Mouse (Mus musculus): ENCODE data around the gene Gm21970. TPM values are rescaled to one million over a fixed set of nuclear protein-coding genes. Genes with fewer than 3 reads are reported as not detected.
A peak's percentile ranks its signal among the peaks of the same experiment; 100 is the strongest.

Gene Gm21970
- polyA plus RNA-seq, 1 experiment from 2014 or later = not detected

- H3K36me3 ChIP-seq (ENCODE audit: insufficient read depth, low read length) = peaks cover 25% of the 10 kb centered on the region
- no peak for ATAC-seq (ENCODE audit: low FRiP score, low TSS enrichment)
These were observed 5.5 kb downstream of the Gm21970 start for GRCm38 (mm10) chr16:91396844-91397537.

GRCm38 (mm10) chr16:91398030-91398429, 6.5 kb downstream of the Gm21970 start:
- no peaks in the 10 kb centered on the region for H3K9me3 ChIP-seq (ENCODE audit: low read length)
- H3K4me3 ChIP-seq (ENCODE audit: low read length) = no peak overlapping the region
- no peak for ATAC-seq (ENCODE audit: low FRiP score, low TSS enrichment)
- H3K9ac ChIP-seq (replicated peaks; ENCODE audit: low read length) = no peak overlapping the region
- H3K4me1 ChIP-seq (ENCODE audit: insufficient read depth, low read length) = no peaks in the 10 kb centered on the region
- H3K27me3 ChIP-seq (ENCODE audit: insufficient read depth, low read length) = no peaks in the 10 kb centered on the region
- 73% methylated on average over 12 of the region's 12 CpGs for WGBS
- no peak overlapping the region for H3K4me2 ChIP-seq (replicated peaks; ENCODE audit: low read depth, low read length)
- H3K36me3 ChIP-seq (ENCODE audit: insufficient read depth, low read length) = peaks cover 18% of the 10 kb centered on the region
- no peak overlapping the region for H3K27ac ChIP-seq (ENCODE audit: low read length)

More at GRCm38 (mm10) chr16:91396844-91397537, 5.5 kb downstream of the Gm21970 start:
- Histone ChIP-seq H3K27ac (ENCODE audit: low read length) (no peak overlapping the region), H3K4me2 (replicated peaks; ENCODE audit: low read depth, low read length) (no peak overlapping the region), H3K9ac (replicated peaks; ENCODE audit: low read length) (no peak overlapping the region), H3K9me3 (ENCODE audit: low read length) (no peaks in the 10 kb centered on the region), H3K4me1 (ENCODE audit: insufficient read depth, low read length) (no peaks in the 10 kb centered on the region), H3K27me3 (ENCODE audit: insufficient read depth, low read length) (no peaks in the 10 kb centered on the region), H3K4me3 (ENCODE audit: low read length) (no peak overlapping the region)
- 72% methylated on average over 10 of the region's 10 CpGs for WGBS

- H3K4me1 ChIP-seq (ENCODE audit: insufficient read depth, low read length) = no peaks in the 10 kb centered on the region
- no peak for ATAC-seq (ENCODE audit: low FRiP score, low TSS enrichment)
- no peaks in the 10 kb centered on the region for H3K9me3 ChIP-seq (ENCODE audit: low read length)
- H3K36me3 ChIP-seq (ENCODE audit: insufficient read depth, low read length) = peaks cover 17% of the 10 kb centered on the region; the same call in 1 of the 2 replicates
- 95% methylated on average over 7 of the region's 7 CpGs for WGBS
- no peaks in the 10 kb centered on the region for H3K27me3 ChIP-seq (ENCODE audit: insufficient read depth, low read length)
- no peak overlapping the region for H3K4me3 ChIP-seq (ENCODE audit: low read length)
- no peak overlapping the region for H3K4me2 ChIP-seq (replicated peaks; ENCODE audit: low read depth, low read length)
- no peak overlapping the region for H3K9ac ChIP-seq (replicated peaks; ENCODE audit: low read length)
- no peak overlapping the region for H3K27ac ChIP-seq (ENCODE audit: low read length)
These were observed 7.4 kb downstream of the Gm21970 start for GRCm38 (mm10) chr16:91398944-91399343.

GRCm38 (mm10) chr16:91401569-91402165, 10.1 kb downstream of the Gm21970 start:
- Histone ChIP-seq H3K4me1 (ENCODE audit: insufficient read depth, low read length) (peaks cover 15% of the 10 kb centered on the region), H3K36me3 (ENCODE audit: insufficient read depth, low read length) (peaks cover 3% of the 10 kb centered on the region; the same call in 1 of the 2 replicates), H3K4me3 (ENCODE audit: low read length) (no peak overlapping the region), H3K27ac (ENCODE audit: low read length) (no peak overlapping the region), H3K9me3 (ENCODE audit: low read length) (no peaks in the 10 kb centered on the region), H3K4me2 (replicated peaks; ENCODE audit: low read depth, low read length) (no peak overlapping the region), H3K27me3 (ENCODE audit: insufficient read depth, low read length) (no peaks in the 10 kb centered on the region), H3K9ac (replicated peaks; ENCODE audit: low read length) (no peak overlapping the region)
- no peak for ATAC-seq (ENCODE audit: low FRiP score, low TSS enrichment)
- 71% methylated on average over 6 of the region's 6 CpGs for WGBS

- no peaks in the 10 kb centered on the region for H3K27me3 ChIP-seq (ENCODE audit: insufficient read depth, low read length)
- peaks cover 3% of the 10 kb centered on the region; the same call in 1 of the 2 replicates for H3K36me3 ChIP-seq (ENCODE audit: insufficient read depth, low read length)
- H3K4me2 ChIP-seq (replicated peaks; ENCODE audit: low read depth, low read length) = no peak overlapping the region
- H3K4me1 ChIP-seq (ENCODE audit: insufficient read depth, low read length) = peaks cover 27% of the 10 kb centered on the region
- WGBS = 78% methylated on average over 9 of the region's 9 CpGs
- no peaks in the 10 kb centered on the region for H3K9me3 ChIP-seq (ENCODE audit: low read length)
- no peak for ATAC-seq (ENCODE audit: low FRiP score, low TSS enrichment)
- H3K4me3 ChIP-seq (ENCODE audit: low read length) = no peak overlapping the region
- no peak overlapping the region for H3K27ac ChIP-seq (ENCODE audit: low read length)
- no peak overlapping the region for H3K9ac ChIP-seq (replicated peaks; ENCODE audit: low read length)
These were observed 12.3 kb downstream of the Gm21970 start for GRCm38 (mm10) chr16:91403784-91404183.

GRCm38 (mm10) chr16:91404187-91404586, 12.7 kb downstream of the Gm21970 start:
- Histone ChIP-seq H3K27ac (ENCODE audit: low read length) (no peak overlapping the region), H3K36me3 (ENCODE audit: insufficient read depth, low read length) (peaks cover 3% of the 10 kb centered on the region; the same call in 1 of the 2 replicates), H3K9ac (replicated peaks; ENCODE audit: low read length) (no peak overlapping the region)

GRCm38 (mm10) chr16:91404828-91405577, 13.5 kb downstream of the Gm21970 start:
- no peak for ATAC-seq (ENCODE audit: low FRiP score, low TSS enrichment)
- no peak overlapping the region; the same call in 1 of the 2 replicates for H3K9ac ChIP-seq (replicated peaks; ENCODE audit: low read length)
- H3K27ac ChIP-seq (ENCODE audit: low read length) = peak overlapping the region; percentile 7; the same call in 1 of the 2 replicates
- H3K9me3 ChIP-seq (ENCODE audit: low read length) = no peaks in the 10 kb centered on the region
- WGBS = 72% methylated on average over 10 of the region's 10 CpGs
- peaks cover 3% of the 10 kb centered on the region; the same call in 1 of the 2 replicates for H3K36me3 ChIP-seq (ENCODE audit: insufficient read depth, low read length)
- H3K4me1 ChIP-seq (ENCODE audit: insufficient read depth, low read length) = peaks cover 27% of the 10 kb centered on the region
- no peak overlapping the region; the same call in 1 of the 2 replicates for H3K4me2 ChIP-seq (replicated peaks; ENCODE audit: low read depth, low read length)
- H3K4me3 ChIP-seq (ENCODE audit: low read length) = no peak overlapping the region
- no peaks in the 10 kb centered on the region for H3K27me3 ChIP-seq (ENCODE audit: insufficient read depth, low read length)

More at GRCm38 (mm10) chr16:91404187-91404586, 12.7 kb downstream of the Gm21970 start:
- 85% methylated on average over 8 of the region's 8 CpGs for WGBS
- no peak overlapping the region for H3K4me3 ChIP-seq (ENCODE audit: low read length)
- peaks cover 27% of the 10 kb centered on the region for H3K4me1 ChIP-seq (ENCODE audit: insufficient read depth, low read length)
- no peaks in the 10 kb centered on the region for H3K9me3 ChIP-seq (ENCODE audit: low read length)
- no peaks in the 10 kb centered on the region for H3K27me3 ChIP-seq (ENCODE audit: insufficient read depth, low read length)
- no peak overlapping the region for H3K4me2 ChIP-seq (replicated peaks; ENCODE audit: low read depth, low read length)
- ATAC-seq (ENCODE audit: low FRiP score, low TSS enrichment) = no peak

- peak; percentile 90 for ATAC-seq (ENCODE audit: low FRiP score, low TSS enrichment)
- WGBS = 5% methylated on average over 51 of the region's 51 CpGs
- Histone ChIP-seq H3K27ac (ENCODE audit: low read length) (peak within 1 kb of the TSS; percentile 87), H3K27me3 (ENCODE audit: insufficient read depth, low read length) (no peaks in the 10 kb centered on the region), H3K4me3 (ENCODE audit: low read length) (peak within 1 kb of the TSS; percentile 77), H3K36me3 (ENCODE audit: insufficient read depth, low read length) (peaks cover 3% of the 10 kb centered on the region; the same call in 1 of the 2 replicates), H3K9ac (replicated peaks; ENCODE audit: low read length) (peak within 1 kb of the TSS; percentile 91), H3K4me1 (ENCODE audit: insufficient read depth, low read length) (peaks cover 35% of the 10 kb centered on the region), H3K4me2 (replicated peaks; ENCODE audit: low read depth, low read length) (peak within 1 kb of the TSS; percentile 91), H3K9me3 (ENCODE audit: low read length) (no peaks in the 10 kb centered on the region)
These were observed 14.4 kb downstream of the Gm21970 start, which contains the start of gene Il10rb for GRCm38 (mm10) chr16:91405640-91406584. Gene Il10rb, plus strand, starts transcription at chr16:91406164.

Measured in kidney, embryonic 16.5 days (tissue).